Mouse (Mus musculus) hindbrain, embryonic 16.5 days (tissue): ENCODE data around the gene Adgrg5. TPM values are rescaled to one million over a fixed set of nuclear protein-coding genes. Genes with fewer than 3 reads are reported as not detected.

Experiments
- ATAC-seq: fragments of 200-750 bp; cut with Nextera tagmentation; 2 replicates; pipeline ENCODE4 v1.8.0; 2017; ENCODE audit warnings: moderate TSS enrichment, moderate library complexity
- H3K27ac ChIP-seq: fragments of 300-500 bp; sonication (generic); 2 replicates; pipeline ENCODE4 v1.5.1; 2014; ENCODE audit warnings: low read depth, mild to moderate bottlenecking, control low read depth, low read length, moderate library complexity
- H3K27me3 ChIP-seq: fragments of 300-500 bp; sonication (generic); replicated peaks from 2 replicates; pipeline ENCODE4 v1.6.1; 2014; ENCODE audit warnings: low read length; ENCODE audit not compliant: control insufficient read depth, insufficient read depth
- H3K36me3 ChIP-seq: fragments of 300-500 bp; sonication (generic); 2 replicates; pipeline ENCODE4 v1.6.1; 2014; ENCODE audit warnings: mild to moderate bottlenecking, low read length, moderate library complexity, mixed read lengths; ENCODE audit not compliant: control insufficient read depth, insufficient read depth
- H3K4me1 ChIP-seq: fragments of 300-500 bp; sonication (generic); 2 replicates; pipeline ENCODE4 v1.6.1; 2014; ENCODE audit warnings: low read depth, low read length; ENCODE audit not compliant: control insufficient read depth, insufficient read depth
- H3K4me2 ChIP-seq: fragments of 300-500 bp; sonication (generic); 2 replicates; pipeline ENCODE4 v1.6.1; 2014; ENCODE audit warnings: mild to moderate bottlenecking, low read length, control low read depth, moderate library complexity
- H3K4me3 ChIP-seq: fragments of 300-500 bp; sonication (generic); 2 replicates; pipeline ENCODE4 v1.5.1; 2014; ENCODE audit warnings: mild to moderate bottlenecking, low read length, control low read depth, moderate library complexity
- H3K9ac ChIP-seq: fragments of 300-500 bp; sonication (generic); 2 replicates; pipeline ENCODE4 v1.6.1; 2014; ENCODE audit warnings: low read depth, mild to moderate bottlenecking, control low read depth, low read length, moderate library complexity
- H3K9me3 ChIP-seq: fragments of 300-500 bp; sonication (generic); 2 replicates; pipeline ENCODE4 v1.6.1; 2014; ENCODE audit warnings: mild to moderate bottlenecking, low read length, moderate library complexity; ENCODE audit not compliant: control insufficient read depth
- WGBS: fragments of 180-500 bp; shearing (Covaris S2); extraction: QIAGEN DNeasy Blood & Tissue Kit; methylation state at CpG from one replicate; pipeline ENCODE4 v1.1.7; 2014; 5-methylcytosine and 5-hydroxymethylcytosine counted together
- polyA plus RNA-seq: library from polyadenylated mRNA; unstranded; fragments of >200 nt; fragmentation: Nextera tagmentation; extraction: Ambion mirVana; gene quantifications from 2 replicates; pipeline ENCODE4 v1.2.1, GENCODE M21; 2015

The Adgrg5 gene
- polyA plus RNA-seq, 1 experiment from 2014 or later, result 0.09 TPM

GRCm38 (mm10) chr8:94992010-94992409 is 68.5 kb downstream of the Adgrg5 start:
- no peak overlapping the region for H3K4me3 ChIP-seq
- H3K4me2 ChIP-seq, result no peak overlapping the region
- no peaks in the 10 kb centered on the region for H3K36me3 ChIP-seq
- no peaks in the 10 kb centered on the region for H3K27me3 ChIP-seq
- peak overlapping the region; percentile 89 for H3K27ac ChIP-seq
- no peak overlapping the region for H3K9ac ChIP-seq
- no peak for ATAC-seq
- H3K9me3 ChIP-seq, result no peaks in the 10 kb centered on the region
- 53% methylated on average over 4 of the region's 4 CpGs for WGBS
- H3K4me1 ChIP-seq, result peaks cover 54% of the 10 kb centered on the region

DNA sequence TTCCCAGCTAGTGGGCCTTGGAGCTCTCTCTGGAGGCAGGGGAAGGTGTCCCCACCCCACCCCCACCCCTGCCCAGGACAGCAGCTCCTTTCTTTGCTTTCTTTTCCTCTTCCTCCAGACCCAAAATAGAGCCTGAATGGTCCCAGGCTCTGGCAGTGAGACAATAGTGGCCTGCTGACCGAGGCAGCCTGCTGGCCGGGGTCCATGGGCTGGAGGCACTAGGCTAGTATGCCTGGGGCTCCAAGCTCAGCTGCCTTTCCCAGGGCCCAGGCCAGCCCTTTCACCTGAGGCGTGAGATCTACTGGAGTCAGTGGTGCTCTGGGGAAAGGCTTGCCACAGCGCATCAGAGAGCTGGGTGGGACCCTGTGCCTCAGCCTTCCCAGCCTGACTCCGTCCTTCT is 69.0 kb downstream of the Adgrg5 start:
- Histone ChIP-seq H3K9ac (no peak overlapping the region), H3K27me3 (no peaks in the 10 kb centered on the region), H3K27ac (peak overlapping the region; percentile 89), H3K4me3 (no peak overlapping the region), H3K4me1 (peaks cover 55% of the 10 kb centered on the region), H3K36me3 (no peaks in the 10 kb centered on the region), H3K4me2 (0 out of 2 replicates have a peak overlapping the region, but pooled peaks have one; percentile 9), H3K9me3 (no peaks in the 10 kb centered on the region)
- peak; percentile 46 for ATAC-seq
- WGBS, result 30% methylated on average over 5 of the region's 5 CpGs

Other genes starting within 250 kb of the Adgrg5 start
- 3.5 and 8.1 TPM in 2 replicates for gene Pllp, start 227.4 kb upstream of the Adgrg5 start, polyA plus RNA-seq
- gene Ccl22, start 178.1 kb upstream of the Adgrg5 start, polyA plus RNA-seq, result not detected in 2 replicates
- gene Cx3cl1, start 151.7 kb upstream of the Adgrg5 start, polyA plus RNA-seq, result 61.2 and 62.0 TPM in 2 replicates
- 0.79 and 0.80 TPM in 2 replicates for gene Ccl17, start 113.2 kb upstream of the Adgrg5 start, polyA plus RNA-seq
- gene Coq9, start 85.4 kb upstream of the Adgrg5 start, polyA plus RNA-seq, result 67.7 and 69.8 TPM in 2 replicates
- gene Ciapin1, start 85.3 kb upstream of the Adgrg5 start, polyA plus RNA-seq, result 190 and 191 TPM in 2 replicates
- gene Polr2c, start 66.2 kb upstream of the Adgrg5 start, polyA plus RNA-seq, result 109 and 119 TPM in 2 replicates
- gene Dok4, start 47.4 kb upstream of the Adgrg5 start, polyA plus RNA-seq, result 91.1 and 95.5 TPM in 2 replicates
- 5.7 and 6.9 TPM in 2 replicates for gene Ccdc102a, start 5.6 kb upstream of the Adgrg5 start, polyA plus RNA-seq
- gene Adgrg1, start 51.1 kb downstream of the Adgrg5 start, polyA plus RNA-seq, result 112 and 135 TPM in 2 replicates
- gene Adgrg3, start 94.0 kb downstream of the Adgrg5 start, polyA plus RNA-seq, result 1.2 and 1.3 TPM in 2 replicates
- 3.1 and 3.2 TPM in 2 replicates for gene Drc7, start 131.4 kb downstream of the Adgrg5 start, polyA plus RNA-seq
- 47.0 and 48.4 TPM in 2 replicates for gene Katnb1, start 157.5 kb downstream of the Adgrg5 start, polyA plus RNA-seq